In the genomic region with DNA sequence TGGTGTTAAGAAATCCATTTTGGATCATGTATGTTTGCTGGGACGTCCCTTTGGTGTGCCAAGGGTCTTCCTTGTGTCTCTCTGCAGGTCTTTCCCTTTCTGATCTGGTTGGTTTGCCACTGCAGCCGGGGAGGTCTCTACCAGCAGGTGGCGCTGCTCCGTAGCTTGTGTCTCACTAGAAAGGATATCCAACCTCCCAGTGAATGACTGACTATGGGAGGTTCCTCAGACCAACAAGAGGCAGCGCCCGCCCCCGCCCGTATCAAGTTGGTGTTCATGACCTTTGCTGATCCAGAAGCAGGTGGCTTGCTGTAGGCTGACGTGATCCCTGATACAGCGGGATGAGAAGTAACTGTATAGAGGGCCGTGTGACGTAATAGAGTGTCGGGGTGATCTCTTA, we compare ENCODE assay signal across 9 mouse cellular contexts. TPM values are rescaled to one million over a fixed set of nuclear protein-coding genes. Genes with fewer than 3 reads are reported as not detected.
A peak's percentile ranks its signal among the peaks of the same experiment; 100 is the strongest.
DNase-seq lines count a peak whose midpoint lies in the region; ATAC-seq and TF ChIP-seq lines count a peak whose summit lies in the region.
"Had no signal": no experiment of that assay in that cellular context is flagged by ENCODE, and none has a peak within 500 bp of the region (broad histone marks: within the 10 kb centered on the region; RNA-seq: fewer than 3 reads in every experiment).

No protein-coding gene starts in this region.

- no peaks in the 10 kb centered on the region for H3K36me3 ChIP-seq in midbrain, embryonic 10.5 days
- no peaks in the 10 kb centered on the region for H3K36me3 ChIP-seq in small intestine, adult 2 months (ENCODE audit: control insufficient read depth, insufficient read depth, low read length)

- peak; percentile 68 for DNase-seq in adipocyte (ENCODE audit: low spot score)
- peak; percentile 84 for DNase-seq in cerebellum, adult 8-10 months
- DNase-seq in frontal cortex, adult 2 months (ENCODE audit: extremely low spot score in 1 of 2, low spot score in 1 of 2), result peak; percentile 37 to 89
- peak; percentile 61 for DNase-seq in induced T-regulatory cell, adult 2 months (ENCODE audit: low read depth)
- DNase-seq in left cerebral cortex, adult 18-20 months (ENCODE audit: low spot score in 2 of 2), result peak; percentile 81 to 88
- DNase-seq in midbrain, embryonic 10.5 days (ENCODE audit: low spot score), result peak; percentile 84

- H3K4me3 ChIP-seq in midbrain, embryonic 10.5 days, result no peak overlapping the region
- H3K4me3 ChIP-seq in small intestine, adult 2 months (ENCODE audit: low read depth, low read length), result no peak overlapping the region
- H3K4me3 ChIP-seq: megakaryocyte, embryonic 14.5 days had no signal

- no peak for ATAC-seq in monocyte, adult 5-6 weeks (replicated peaks; ENCODE audit: insufficient number of reproducible peaks, low FRiP score, low TSS enrichment, poor library complexity, severe bottlenecking)

- TF ChIP-seq POLR2A in small intestine, adult 2 months (IDR thresholded peaks at IDR 0.05; ENCODE audit: low read depth, low read length), result no peak

- 24% methylated on average over 13 of the region's 13 CpGs for WGBS in midbrain, embryonic 10.5 days
- WGBS in small intestine, adult 2 months, result 10% methylated on average over 13 of the region's 13 CpGs

- no peaks in the 10 kb centered on the region for H3K27me3 ChIP-seq in midbrain, embryonic 10.5 days (ENCODE audit: low read depth, poor library complexity, severe bottlenecking)
- no peaks in the 10 kb centered on the region for H3K27me3 ChIP-seq in small intestine, adult 2 months (ENCODE audit: control insufficient read depth, insufficient read depth, low read length)
- H3K27me3 ChIP-seq: megakaryocyte, embryonic 14.5 days had no signal

- no peak overlapping the region for H3K27ac ChIP-seq in midbrain, embryonic 10.5 days (replicated peaks)
- no peak overlapping the region for H3K27ac ChIP-seq in small intestine, adult 2 months (ENCODE audit: insufficient read depth, low read depth, low read length)

- H3K4me1 ChIP-seq in midbrain, embryonic 10.5 days, result no peaks in the 10 kb centered on the region
- no peaks in the 10 kb centered on the region for H3K4me1 ChIP-seq in small intestine, adult 2 months (ENCODE audit: control insufficient read depth, insufficient read depth, insufficient read length, low read length)
- H3K4me1 ChIP-seq: megakaryocyte, embryonic 14.5 days had no signal

- 0 out of 2 replicates have a peak, but pooled peaks cover 2% of the 10 kb centered on the region for H3K9me3 ChIP-seq in midbrain, embryonic 10.5 days (replicated peaks)

- peak; percentile 94; the same call in 1 of the 2 replicates for TF ChIP-seq CTCF in small intestine, adult 2 months (IDR thresholded peaks at IDR 0.05; ENCODE audit: extremely low read depth, insufficient read length, insufficient replicate concordance, low read depth, low read length)

RNA-seq across cellular contexts. Expression of a gene that starts 28.0 kb away (rescaled TPM):
- not detected in 2 replicates for polyA plus RNA-seq in frontal cortex, adult 2 months (2012; rRNA removed)
- total RNA-seq in left cerebral cortex, adult 18-20 months (2021), result not detected
- not detected in 2 replicates for polyA plus RNA-seq in midbrain, embryonic 10.5 days (2016; fragmentation: Nextera tagmentation; extraction: Ambion mirVana)
- polyA plus RNA-seq in small intestine, adult 2 months (2012; rRNA removed), result not detected in 2 replicates
- total RNA-seq in monocyte, adult 5-6 weeks (2017), result not detected in 3 replicates

RNA-seq across cellular contexts. Expression of a gene that starts 29.5 kb away (rescaled TPM):
- not detected in 2 replicates for polyA plus RNA-seq in frontal cortex, adult 2 months (2012; rRNA removed)
- not detected for total RNA-seq in left cerebral cortex, adult 18-20 months (2021)
- not detected in 2 replicates for polyA plus RNA-seq in midbrain, embryonic 10.5 days (2016; fragmentation: Nextera tagmentation; extraction: Ambion mirVana)
- polyA plus RNA-seq in small intestine, adult 2 months (2012; rRNA removed), result not detected in 2 replicates
- not detected in 3 replicates for total RNA-seq in monocyte, adult 5-6 weeks (2017)

RNA-seq across cellular contexts. Expression of a gene that starts 37.5 kb away (rescaled TPM):
- polyA plus RNA-seq in frontal cortex, adult 2 months (2012; rRNA removed), result 368 and 421 TPM in 2 replicates
- 10 to 100 TPM; 19.4 to 22.1 TPM for total RNA-seq in left cerebral cortex, adult 18-20 months (2021)
- 1.8 and 2.4 TPM in 2 replicates for polyA plus RNA-seq in midbrain, embryonic 10.5 days (2016; fragmentation: Nextera tagmentation; extraction: Ambion mirVana)
- 1.4 and 3.1 TPM in 2 replicates for polyA plus RNA-seq in small intestine, adult 2 months (2012; rRNA removed)
- total RNA-seq in monocyte, adult 5-6 weeks (2017), result not detected in 3 replicates

RNA-seq across cellular contexts. Expression of a gene that starts 51.0 kb away (rescaled TPM):
- polyA plus RNA-seq in frontal cortex, adult 2 months (2012; rRNA removed), result 21.5 and 23.7 TPM in 2 replicates
- total RNA-seq in left cerebral cortex, adult 18-20 months (2021), result 10 to 100 TPM; 34.8 to 35.9 TPM
- 9.7 and 11.2 TPM in 2 replicates for polyA plus RNA-seq in midbrain, embryonic 10.5 days (2016; fragmentation: Nextera tagmentation; extraction: Ambion mirVana)
- polyA plus RNA-seq in small intestine, adult 2 months (2012; rRNA removed), result 0.39 and 0.53 TPM in 2 replicates
- total RNA-seq in monocyte, adult 5-6 weeks (2017), result 1.1 TPM in 1 of 3 replicates, not detected in the others

Comparison
In these comparisons a context has a peak if more than half of its experiments do, and no peak if none do; other contexts are left out.
1. RNA of a gene that starts 37.5 kb away (polyA plus RNA-seq): 368 to 421 TPM in frontal cortex, adult 2 months; 1.4 to 3.1 TPM in small intestine, adult 2 months and 1.8 to 2.4 TPM in midbrain, embryonic 10.5 days; every median in the first group is over 10 times any median in the second.
2. Peak in every context shown above with its lines, with median percentiles within 50 percentile points of each other: DNase-seq.